Mouse (Mus musculus) Patski (cell line): Measurements from ENCODE around the gene Cgn. TPM values are rescaled to one million over a fixed set of nuclear protein-coding genes. Genes with fewer than 3 reads are reported as not detected.

Experiments used
- polyA plus RNA-seq: library from polyadenylated mRNA; unstranded; gene quantifications from one replicate; pipeline ENCODE4 v1.2.3, GENCODE M21; 2021

Cgn gene
- polyA plus RNA-seq, 1 experiment from 2014 or later: 6.8 TPM

Other genes starting within 250 kb of the Cgn start
- gene Snx27, start 203.8 kb downstream of the Cgn start, polyA plus RNA-seq: 83.8 TPM
- gene Gm10972, start 143.4 kb downstream of the Cgn start, polyA plus RNA-seq: not detected
- 62.3 TPM for gene Tuft1, start 127.6 kb downstream of the Cgn start, polyA plus RNA-seq
- 0.36 TPM for gene Selenbp2, start 92.9 kb downstream of the Cgn start, polyA plus RNA-seq
- 32.8 TPM for gene Pogz, start 51.1 kb upstream of the Cgn start, polyA plus RNA-seq
- 585 TPM for gene Psmb4, start 100.5 kb upstream of the Cgn start, polyA plus RNA-seq
- gene Selenbp1, start 146.6 kb upstream of the Cgn start, polyA plus RNA-seq: 2.3 TPM
- 22.8 TPM for gene Rfx5, start 167.6 kb upstream of the Cgn start, polyA plus RNA-seq
- gene Pi4kb, start 188.2 kb upstream of the Cgn start, polyA plus RNA-seq: 85.2 TPM
- 66.7 TPM for gene Zfp687, start 229.0 kb upstream of the Cgn start, polyA plus RNA-seq